Mouse (Mus musculus) kidney, embryonic 15.5 days (tissue): ENCODE results near the gene Ltc4s. TPM values are rescaled to one million over a fixed set of nuclear protein-coding genes. Genes with fewer than 3 reads are reported as not detected.

Experiments
- microRNA-seq: library from miRNA; unstranded; fragments of <30 nt; microRNA quantifications from one replicate; pipeline ENCODE4, GENCODE M21; 2016
- polyA plus RNA-seq: library from polyadenylated mRNA; unstranded; fragments of >200 nt; fragmentation: Nextera tagmentation; extraction: Ambion mirVana; gene quantifications from 2 replicates; pipeline ENCODE4 v1.2.1, GENCODE M21; 2015

Ltc4s gene
- polyA plus RNA-seq, 1 experiment from 2014 or later: 1.4 TPM

Small RNA genes within 50 kb of the gene (microRNA-seq; reads per million reads assigned to microRNA genes)
- gene Mir6919: not detected

Other genes starting within 250 kb of the Ltc4s start
- 59.1 and 62.8 TPM in 2 replicates for gene Rnf130, start 213.3 kb downstream of the Ltc4s start, polyA plus RNA-seq
- gene Tbc1d9b, start 107.2 kb downstream of the Ltc4s start, polyA plus RNA-seq: 40.0 and 42.9 TPM in 2 replicates
- 19.3 and 20.0 TPM in 2 replicates for gene Mrnip, start 64.2 kb downstream of the Ltc4s start, polyA plus RNA-seq
- 233 and 259 TPM in 2 replicates for gene Sqstm1, start 27.8 kb downstream of the Ltc4s start, polyA plus RNA-seq
- 37.3 and 37.5 TPM in 2 replicates for gene Mgat4b, start 27.7 kb downstream of the Ltc4s start, polyA plus RNA-seq
- gene Maml1, start 53.7 kb upstream of the Ltc4s start, polyA plus RNA-seq: 5.2 and 5.8 TPM in 2 replicates
- gene Canx, start 87.1 kb upstream of the Ltc4s start, polyA plus RNA-seq: 372 and 393 TPM in 2 replicates
- 0.78 and 1.3 TPM in 2 replicates for gene Cby3, start 115.8 kb upstream of the Ltc4s start, polyA plus RNA-seq
- gene Hnrnph1, start 138.4 kb upstream of the Ltc4s start, polyA plus RNA-seq: 498 and 501 TPM in 2 replicates
- 25.7 and 27.9 TPM in 2 replicates for gene Rufy1, start 192.5 kb upstream of the Ltc4s start, polyA plus RNA-seq